Mouse (Mus musculus): ENCODE measurements around the gene Defb22.

Gene Defb22

GRCm38 (mm10) chr2:152438963-152439362 lies 51.0 kb downstream of the Defb22 start:
- no peak for DNase-seq

GRCm38 (mm10) chr2:152436983-152437860 lies 52.7 kb downstream of the Defb22 start:
- DNase-seq: peak; percentile 93

GRCm38 (mm10) chr2:152436405-152436901 lies 53.5 kb downstream of the Defb22 start:
- peak in 1 of 2 experiments; percentile 54 for DNase-seq
